Mouse (Mus musculus) CH12.LX (cell line): ENCODE measurements at regions not wholly inside any gene's neighbourhood (a gene's known extent, or its start where the extent isn't known, plus 50 kb on each side); places are given as distances from the start of the nearest gene placed in this dataset.
A peak's percentile ranks its signal among the peaks of the same experiment; 100 is the strongest.

Experiments
- DNase-seq: peaks from one replicate; pipeline ENCODE4 v3.0.0-alpha.2; 2013; ENCODE audit errors: extremely low read depth
- H3K27ac ChIP-seq: 2 replicates; pipeline ENCODE4 v1.5.1; 2012; ENCODE audit warnings: low read depth, mild to moderate bottlenecking, control low read depth, moderate library complexity; ENCODE audit not compliant: insufficient read depth
- H3K27me3 ChIP-seq: replicated peaks from 2 replicates; pipeline ENCODE3; 2012; ENCODE audit warnings: inconsistent platforms
- H3K36me3 ChIP-seq, 2 experiments: replicated peaks in 1 of 2; 2 replicates each; pipeline versions ENCODE3 to v1.6.1; 2012; ENCODE audit warnings: inconsistent platforms in 1 of 2, low read length in 1 of 2, mild to moderate bottlenecking in 1 of 2, mixed read lengths in 1 of 2, moderate library complexity in 1 of 2; ENCODE audit not compliant: control insufficient read depth in 1 of 2, insufficient read depth in 1 of 2
- H3K4me1 ChIP-seq, 2 experiments: 2 replicates each; pipeline ENCODE4 v1.6.1; 2012; ENCODE audit warnings: inconsistent platforms in 1 of 2, moderate library complexity in 1 of 2; ENCODE audit not compliant: insufficient read depth in 2 of 2, control insufficient read depth in 1 of 2
- H3K4me2 ChIP-seq: 2 replicates; pipeline ENCODE4 v1.6.1; 2012; ENCODE audit warnings: low read depth, mild to moderate bottlenecking, control low read depth; ENCODE audit not compliant: poor library complexity, insufficient read depth, severe bottlenecking
- H3K4me3 ChIP-seq, 3 experiments: fragments of 150-350 bp in 1 of 3; sonication (generic) in 1 of 3; replicated peaks in 1 of 3; 2 replicates each; pipeline versions ENCODE3 to v1.5.1; 2011 to 2012; ENCODE audit warnings: low read depth in 2 of 3, low read length in 2 of 3, mild to moderate bottlenecking in 2 of 3, moderate library complexity in 2 of 3, control low read depth in 1 of 3, improper control_type of control experiment in 1 of 3, inconsistent platforms in 1 of 3, mixed read lengths in 1 of 3; ENCODE audit not compliant: poor library complexity in 1 of 3
- H3K79me2 ChIP-seq: replicated peaks from 2 replicates; pipeline ENCODE4 v1.6.1; 2012; ENCODE audit warnings: mild to moderate bottlenecking, moderate library complexity; ENCODE audit not compliant: control insufficient read depth, poor library complexity, insufficient read depth, severe bottlenecking; ENCODE audit errors: extremely low read depth
- H3K9ac ChIP-seq: 2 replicates; pipeline ENCODE4 v1.6.1; 2012; ENCODE audit warnings: low read depth, mild to moderate bottlenecking, control low read depth, moderate library complexity; ENCODE audit not compliant: insufficient read depth
- H3K9me3 ChIP-seq: replicated peaks from 2 replicates; pipeline ENCODE3; 2012; ENCODE audit warnings: low read length, inconsistent platforms, mixed read lengths
- BHLHE40 ChIP-seq: IDR thresholded peaks from 2 replicates; pipeline ENCODE4 v1.6.1; 2011; ENCODE audit warnings: mild to moderate bottlenecking, low read depth, low read length, improper control_type of control experiment
- CHD1 ChIP-seq: IDR thresholded peaks from 2 replicates; pipeline ENCODE4 v1.6.1; 2012; ENCODE audit warnings: low read depth, low read length, improper control_type of control experiment, inconsistent platforms
- CHD2 ChIP-seq: IDR thresholded peaks from 2 replicates; pipeline ENCODE4 v1.6.1; 2011; ENCODE audit warnings: low read length, improper control_type of control experiment
- CTCF ChIP-seq, 2 experiments: IDR thresholded peaks in 1 of 2; conservative IDR thresholded peaks in 1 of 2; 2 replicates each; pipeline ENCODE4 v1.5.1; 2011 to 2012; ENCODE audit warnings: low read depth in 2 of 2, low read length in 2 of 2, improper control_type of control experiment in 1 of 2, inconsistent platforms in 1 of 2, mild to moderate bottlenecking in 1 of 2, moderate library complexity in 1 of 2
- E2F4 ChIP-seq: IDR thresholded peaks from 2 replicates; pipeline ENCODE4 v1.6.1; 2011; ENCODE audit warnings: low read depth, low read length, improper control_type of control experiment; ENCODE audit not compliant: insufficient replicate concordance
- ELF1 ChIP-seq: IDR thresholded peaks from 2 replicates; pipeline ENCODE4 v1.6.1; 2014; ENCODE audit warnings: low read depth, mild to moderate bottlenecking, inconsistent platforms, low read length, improper control_type of control experiment
- ETS1 ChIP-seq: conservative IDR thresholded peaks from 2 replicates; pipeline ENCODE4 v1.6.1; 2012; ENCODE audit warnings: low read depth, mild to moderate bottlenecking, inconsistent platforms, low read length, improper control_type of control experiment, moderate library complexity
- GABPA ChIP-seq: IDR thresholded peaks from 2 replicates; pipeline ENCODE4 v1.6.1; 2012; ENCODE audit warnings: low read depth, low read length, improper control_type of control experiment, inconsistent platforms; ENCODE audit not compliant: insufficient replicate concordance
- HCFC1 ChIP-seq: IDR thresholded peaks from 2 replicates; pipeline ENCODE4 v1.6.1; 2012; ENCODE audit warnings: low read depth, mild to moderate bottlenecking, inconsistent platforms, low read length, improper control_type of control experiment
- IRF4 ChIP-seq: IDR thresholded peaks from 2 replicates; pipeline ENCODE4 v1.6.1; 2014; ENCODE audit warnings: low read depth, mild to moderate bottlenecking, inconsistent platforms, low read length, improper control_type of control experiment
- JUN ChIP-seq: IDR thresholded peaks from 2 replicates; pipeline ENCODE4 v1.6.1; 2011; ENCODE audit warnings: low read depth, mild to moderate bottlenecking, low read length, improper control_type of control experiment, moderate library complexity; ENCODE audit not compliant: insufficient read depth
- JUND ChIP-seq: conservative IDR thresholded peaks from 2 replicates; pipeline ENCODE4 v1.6.1; 2011; ENCODE audit warnings: low read depth, low read length, improper control_type of control experiment
- KAT2A ChIP-seq: IDR thresholded peaks from 2 replicates; pipeline ENCODE4 v1.6.1; 2012; ENCODE audit warnings: low read length, improper control_type of control experiment, inconsistent platforms; ENCODE audit not compliant: insufficient replicate concordance
- MAFK ChIP-seq: IDR thresholded peaks from 2 replicates; pipeline ENCODE4 v1.6.1; 2011; ENCODE audit warnings: low read length, improper control_type of control experiment; ENCODE audit not compliant: insufficient replicate concordance
- MAX ChIP-seq: IDR thresholded peaks from 2 replicates; pipeline ENCODE4 v1.6.1; 2011; ENCODE audit warnings: low read length, improper control_type of control experiment
- MAZ ChIP-seq: IDR thresholded peaks from 2 replicates; pipeline ENCODE4 v1.6.1; 2012; ENCODE audit warnings: low read depth, mild to moderate bottlenecking, inconsistent platforms, low read length, improper control_type of control experiment, moderate library complexity
- MEF2A ChIP-seq: IDR thresholded peaks from 2 replicates; pipeline ENCODE4 v1.6.1; 2014; ENCODE audit warnings: low read depth, mild to moderate bottlenecking, inconsistent platforms, low read length, improper control_type of control experiment, borderline replicate concordance
- MXI1 ChIP-seq: IDR thresholded peaks from 2 replicates; pipeline ENCODE4 v1.6.1; 2011; ENCODE audit warnings: mild to moderate bottlenecking, low read depth, low read length, improper control_type of control experiment
- MYC ChIP-seq: IDR thresholded peaks from 2 replicates; pipeline ENCODE4 v1.6.1; 2011; ENCODE audit warnings: low read depth, mild to moderate bottlenecking, improper control_type of control experiment, low read length
- NELFE ChIP-seq: IDR thresholded peaks from 2 replicates; pipeline ENCODE4 v1.6.1; 2011; ENCODE audit warnings: low read depth, low read length, improper control_type of control experiment
- NRF1 ChIP-seq: IDR thresholded peaks from 2 replicates; pipeline ENCODE4 v1.6.1; 2014; ENCODE audit warnings: low read depth, mild to moderate bottlenecking, inconsistent platforms, low read length, improper control_type of control experiment, moderate library complexity
- PAX5 ChIP-seq: IDR thresholded peaks from 2 replicates; pipeline ENCODE4 v1.6.1; 2012; ENCODE audit warnings: low read length, inconsistent platforms, mixed read lengths
- POLR2A ChIP-seq: IDR thresholded peaks from 2 replicates; pipeline ENCODE4 v1.6.1; 2011; ENCODE audit warnings: low read depth, mild to moderate bottlenecking, improper control_type of control experiment, low read length
- POLR2AphosphoS2 ChIP-seq: IDR thresholded peaks from 2 replicates; pipeline ENCODE4 v1.6.1; 2011; ENCODE audit warnings: low read depth, low read length, improper control_type of control experiment
- RAD21 ChIP-seq: IDR thresholded peaks from 2 replicates; pipeline ENCODE4 v1.6.1; 2011; ENCODE audit warnings: low read depth, mild to moderate bottlenecking, low read length, improper control_type of control experiment, moderate library complexity
- RCOR1 ChIP-seq: conservative IDR thresholded peaks from 2 replicates; pipeline ENCODE4 v1.6.1; 2012; ENCODE audit warnings: low read depth, mild to moderate bottlenecking, inconsistent platforms, low read length, improper control_type of control experiment
- SIN3A ChIP-seq: IDR thresholded peaks from 2 replicates; pipeline ENCODE4 v1.6.1; 2012; ENCODE audit warnings: low read length, improper control_type of control experiment, inconsistent platforms
- SMC3 ChIP-seq: IDR thresholded peaks from 2 replicates; pipeline ENCODE4 v1.6.1; 2011; ENCODE audit warnings: low read depth, low read length, improper control_type of control experiment
- TBP ChIP-seq: conservative IDR thresholded peaks from 2 replicates; pipeline ENCODE4 v1.6.1; 2011; ENCODE audit warnings: low read depth, low read length, improper control_type of control experiment
- TCF12 ChIP-seq: IDR thresholded peaks from 2 replicates; pipeline ENCODE4 v1.6.1; 2014; ENCODE audit warnings: low read depth, mild to moderate bottlenecking, inconsistent platforms, low read length, improper control_type of control experiment
- UBTF ChIP-seq: IDR thresholded peaks from 2 replicates; pipeline ENCODE4 v1.6.1; 2012; ENCODE audit warnings: low read depth, mild to moderate bottlenecking, inconsistent platforms, low read length, improper control_type of control experiment, moderate library complexity
- USF1 ChIP-seq: IDR thresholded peaks from 2 replicates; pipeline ENCODE4 v1.6.1; 2014; ENCODE audit warnings: low read depth, mild to moderate bottlenecking, inconsistent platforms, low read length, improper control_type of control experiment
- USF2 ChIP-seq: conservative IDR thresholded peaks from 2 replicates; pipeline ENCODE4 v1.6.1; 2011; ENCODE audit warnings: low read depth, low read length, improper control_type of control experiment
- ZC3H11A ChIP-seq: IDR thresholded peaks from 2 replicates; pipeline ENCODE4 v1.6.1; 2012; ENCODE audit warnings: low read depth, mild to moderate bottlenecking, inconsistent platforms, low read length, improper control_type of control experiment
- ZKSCAN1 ChIP-seq: IDR thresholded peaks from 2 replicates; pipeline ENCODE4 v1.6.1; 2012; ENCODE audit warnings: low read depth, inconsistent platforms, low read length, improper control_type of control experiment, borderline replicate concordance
- ZMIZ1 ChIP-seq: IDR thresholded peaks from 2 replicates; pipeline ENCODE4 v1.6.1; 2012; ENCODE audit warnings: low read depth, mild to moderate bottlenecking, inconsistent platforms, low read length, improper control_type of control experiment
- ZNF384 ChIP-seq: IDR thresholded peaks from 2 replicates; pipeline ENCODE4 v1.6.1; 2012; ENCODE audit warnings: low read depth, low read length, improper control_type of control experiment, inconsistent platforms
- dilution Hi-C: fragments of 300-500 bp; cut with MboI; formaldehyde crosslinking; loops from 2 replicates; pipeline ENCODE4 v1.14.3; 2020; ENCODE audit warnings: low sequenced_read_pairs; ENCODE audit not compliant: extremely low pct_unique_long_range_greater_than_20kb, extremely low pct_ligation_motif_present
- in situ Hi-C: fragments of 300-500 bp; cut with MboI; formaldehyde crosslinking; loops from 3 replicates; pipeline ENCODE4 v1.14.3; 2019; ENCODE audit warnings: low sequenced_read_pairs, low pct_ligation_motif_present, low pct_unique_long_range_greater_than_20kb, mixed read lengths

DNA sequence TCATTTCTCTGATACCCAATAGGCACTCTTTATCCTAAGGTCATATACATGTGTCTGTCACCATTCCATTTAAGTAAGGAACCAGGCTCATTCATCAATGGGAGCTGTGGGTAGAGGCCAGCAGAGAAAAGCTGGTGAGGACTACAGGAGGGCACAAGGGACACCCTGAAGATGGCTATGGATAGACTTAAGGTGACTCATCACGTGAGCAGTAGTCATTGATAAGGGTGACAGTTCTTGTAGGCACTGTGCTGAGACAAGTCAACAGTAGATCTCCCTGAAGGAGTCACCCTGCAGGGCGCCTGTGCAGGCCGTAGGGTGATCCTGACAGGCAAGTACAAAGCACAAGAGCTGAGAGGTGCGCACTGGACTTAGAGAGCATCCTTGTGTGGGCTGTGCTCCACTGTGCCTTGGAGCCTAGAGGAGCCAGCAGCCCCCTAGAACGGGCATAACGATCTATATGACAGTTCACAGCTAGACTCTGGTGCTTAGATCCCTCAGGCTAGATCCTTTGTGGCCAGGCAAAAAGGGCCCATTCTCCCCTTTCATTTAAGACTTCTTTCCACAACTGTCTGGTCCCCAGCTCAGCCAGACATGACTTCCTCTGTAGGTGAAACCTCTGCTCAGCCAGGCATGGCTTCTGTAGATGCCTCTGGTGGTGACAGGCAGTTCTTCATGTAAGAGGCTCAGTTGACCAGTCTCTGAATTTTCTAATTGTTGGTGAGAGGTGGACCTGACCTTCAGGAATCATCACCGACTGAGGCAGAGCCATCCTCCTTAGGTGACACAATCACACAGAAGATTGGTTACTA lies 78.6 kb downstream of the Fam43a start:
- peak; percentile 92 for DNase-seq
- H3K4me1 ChIP-seq, result peaks cover 34 to 77% of the 10 kb centered on the region in 2 experiments
- peak overlapping the region in 2 of 3 experiments; percentile 16 to 29 for H3K4me3 ChIP-seq
- peaks cover 11% of the 10 kb centered on the region for H3K9me3 ChIP-seq
- no peaks in the 10 kb centered on the region for H3K79me2 ChIP-seq
- no peaks in the 10 kb centered on the region for H3K36me3 ChIP-seq
- dilution Hi-C loops, result no loop called here
- in situ Hi-C loops, result loop anchor here (10.0 kb wide), 2 partner anchors 73 to 387 kb away; no protein-coding TSS in a partner anchor
- H3K9ac ChIP-seq, result peak overlapping the region; percentile 67
- peak overlapping the region; percentile 94 for H3K27ac ChIP-seq
- no peaks in the 10 kb centered on the region for H3K27me3 ChIP-seq
- peak overlapping the region; percentile 90 for H3K4me2 ChIP-seq
- TF ChIP-seq GABPA, result no peak
- peak; percentile 29; the same call in 1 of the 2 replicates for TF ChIP-seq MAX
- TF ChIP-seq MYC, result peak; percentile 72; the same call in 1 of the 2 replicates
- TF ChIP-seq CHD2, result 0 out of 2 replicates have a peak, but pooled peaks have one; percentile 23
- peak; percentile 54; the same call in 1 of the 2 replicates for TF ChIP-seq NELFE
- TF ChIP-seq USF1, result peak; percentile 54
- TF ChIP-seq ZMIZ1, result no peak
- 0 out of 2 replicates have a peak, but pooled peaks have one; percentile 94 for TF ChIP-seq CHD1
- no peak for TF ChIP-seq ZC3H11A
- no peak for TF ChIP-seq KAT2A
- TF ChIP-seq TBP, result peak; percentile 70
- TF ChIP-seq ZNF384, result no peak
- peak; percentile 17; the same call in 1 of the 2 replicates for TF ChIP-seq JUN
- no peak for TF ChIP-seq ZKSCAN1
- no peak for TF ChIP-seq ELF1
- peak; percentile 35 to 66; a peak in 3 of 4 replicates for TF ChIP-seq CTCF (conservative IDR thresholded peaks at IDR 0.05 in 1 of 2, IDR thresholded peaks at IDR 0.05 in 1 of 2; ENCODE audit: low read depth in 2 of 2, low read length in 2 of 2)
- TF ChIP-seq BHLHE40, result peak; percentile 90
- peak; percentile 84; the same call in 1 of the 2 replicates for TF ChIP-seq RCOR1
- TF ChIP-seq JUND, result no peak
- no peak; the same call in 1 of the 2 replicates for TF ChIP-seq MAFK
- 0 out of 2 replicates have a peak, but pooled peaks have one; percentile 42 for TF ChIP-seq SIN3A
- peak; percentile 59 for TF ChIP-seq RAD21
- peak; percentile 70 for TF ChIP-seq NRF1
- TF ChIP-seq SMC3, result peak; percentile 65
- TF ChIP-seq POLR2AphosphoS2, result no peak
- no peak for TF ChIP-seq E2F4
- peak; percentile 65 for TF ChIP-seq MXI1
- no peak for TF ChIP-seq HCFC1
- 0 out of 2 replicates have a peak, but pooled peaks have one; percentile 40 for TF ChIP-seq MAZ
- TF ChIP-seq ETS1, result peak; percentile 49; the same call in 1 of the 2 replicates
- TF ChIP-seq POLR2A, result peak; percentile 63
- TF ChIP-seq IRF4, result peak; percentile 49; the same call in 1 of the 2 replicates
- TF ChIP-seq TCF12, result no peak
- peak; percentile 48; the same call in 1 of the 2 replicates for TF ChIP-seq USF2
- no peak; the same call in 1 of the 2 replicates for TF ChIP-seq MEF2A
- TF ChIP-seq PAX5, result no peak
- peak; percentile 77 for TF ChIP-seq UBTF
